Mouse (Mus musculus) c-Kit-positive CD71-positive TER-119-negative erythroid progenitor cells, embryonic 14.5 days (primary cell): Measurements from ENCODE around the gene Six3.

ENCODE experiments used
- DNase-seq: peaks from one replicate; pipeline ENCODE4 v3.0.0-alpha.2; 2013; ENCODE audit warnings: low read depth

The Six3 gene

GRCm38 (mm10) chr17:85612526-85613265, 712 bp upstream of the Six3 start:
- DNase-seq, result no peak

GRCm38 (mm10) chr17:85614011-85614721, 758 bp downstream of the Six3 start:
- no peak for DNase-seq

GRCm38 (mm10) chr17:85614722-85615331, 1.4 kb downstream of the Six3 start:
- no peak for DNase-seq

- DNase-seq, result no peak
These were observed 2.2 kb downstream of the Six3 start for GRCm38 (mm10) chr17:85615586-85615985.

- no peak for DNase-seq
These were observed 3.4 kb downstream of the Six3 start for GRCm38 (mm10) chr17:85616526-85617500.

GRCm38 (mm10) chr17:85617566-85618358, 4.4 kb downstream of the Six3 start:
- no peak for DNase-seq

- no peak for DNase-seq
These were observed 5.1 kb downstream of the Six3 start for GRCm38 (mm10) chr17:85618359-85619112.

- no peak for DNase-seq
These were observed 6.0 kb downstream of the Six3 start for GRCm38 (mm10) chr17:85619113-85620085.

- no peak for DNase-seq
These were observed 6.7 kb downstream of the Six3 start for GRCm38 (mm10) chr17:85620086-85620481.

- no peak for DNase-seq
These were observed 7.5 kb downstream of the Six3 start for GRCm38 (mm10) chr17:85620680-85621504.

- no peak for DNase-seq
These were observed 8.3 kb downstream of the Six3 start for GRCm38 (mm10) chr17:85621505-85622310.

GRCm38 (mm10) chr17:85622493-85623157, 9.2 kb downstream of the Six3 start:
- DNase-seq, result no peak

- DNase-seq, result no peak
These were observed 10.0 kb downstream of the Six3 start for GRCm38 (mm10) chr17:85623161-85624050.

GRCm38 (mm10) chr17:85624051-85624420, 10.6 kb downstream of the Six3 start:
- no peak for DNase-seq

GRCm38 (mm10) chr17:85624981-85625940, 11.9 kb downstream of the Six3 start:
- no peak for DNase-seq
